Mouse (Mus musculus): ENCODE results near the gene Adamts7. TPM values are rescaled to one million over a fixed set of nuclear protein-coding genes. Genes with fewer than 3 reads are reported as not detected.

Adamts7 gene
- total and polyA plus RNA-seq, 2 experiments from 2014 or later = 2.9 to 10.4 TPM

- H3K27ac ChIP-seq = no peak overlapping the region
- no peaks in the 10 kb centered on the region for H3K27me3 ChIP-seq (ENCODE audit: insufficient read depth, low read length)
- ATAC-seq = no peak
- H3K36me3 ChIP-seq (ENCODE audit: insufficient read depth, low read length) = no peaks in the 10 kb centered on the region
- H3K4me1 ChIP-seq (ENCODE audit: insufficient read depth, low read length) = no peaks in the 10 kb centered on the region; the same call in 1 of the 2 replicates
- TF ChIP-seq CTCF (IDR thresholded peaks at IDR 0.05; ENCODE audit: low read depth) = no peak
- DNase-seq (ENCODE audit: low spot score) = no peak
- 0 out of 2 replicates have a peak, but pooled peaks cover 2% of the 10 kb centered on the region for H3K9me3 ChIP-seq (ENCODE audit: low read length)
- WGBS = 88% methylated on average over 6 of the region's 6 CpGs
- H3K4me2 ChIP-seq (ENCODE audit: low read depth, low read length) = no peak overlapping the region
- H3K9ac ChIP-seq (replicated peaks; ENCODE audit: low read length) = no peak overlapping the region
- H3K4me3 ChIP-seq (ENCODE audit: low read length) = no peak overlapping the region
These were observed 34.1 kb upstream of the Adamts7 start for GRCm38 (mm10) chr9:90128636-90129201.

- no peaks in the 10 kb centered on the region for H3K36me3 ChIP-seq (ENCODE audit: insufficient read depth, low read length)
- no peak for DNase-seq (ENCODE audit: low spot score)
- ATAC-seq = no peak
- H3K4me3 ChIP-seq (ENCODE audit: low read length) = no peak overlapping the region
- no peaks in the 10 kb centered on the region for H3K27me3 ChIP-seq (ENCODE audit: insufficient read depth, low read length)
- no peaks in the 10 kb centered on the region for H3K4me1 ChIP-seq (ENCODE audit: insufficient read depth, low read length)
- no peak overlapping the region for H3K9ac ChIP-seq (replicated peaks; ENCODE audit: low read length)
- no peak overlapping the region for H3K27ac ChIP-seq
- H3K9me3 ChIP-seq (ENCODE audit: low read length) = 0 out of 2 replicates have a peak, but pooled peaks cover 2% of the 10 kb centered on the region
- TF ChIP-seq CTCF (IDR thresholded peaks at IDR 0.05; ENCODE audit: low read depth) = no peak
- no peak overlapping the region for H3K4me2 ChIP-seq (ENCODE audit: low read depth, low read length)
- 65% methylated on average over 7 of the region's 7 CpGs for WGBS
These were observed 29.1 kb upstream of the Adamts7 start for GRCm38 (mm10) chr9:90133562-90134355.

DNA sequence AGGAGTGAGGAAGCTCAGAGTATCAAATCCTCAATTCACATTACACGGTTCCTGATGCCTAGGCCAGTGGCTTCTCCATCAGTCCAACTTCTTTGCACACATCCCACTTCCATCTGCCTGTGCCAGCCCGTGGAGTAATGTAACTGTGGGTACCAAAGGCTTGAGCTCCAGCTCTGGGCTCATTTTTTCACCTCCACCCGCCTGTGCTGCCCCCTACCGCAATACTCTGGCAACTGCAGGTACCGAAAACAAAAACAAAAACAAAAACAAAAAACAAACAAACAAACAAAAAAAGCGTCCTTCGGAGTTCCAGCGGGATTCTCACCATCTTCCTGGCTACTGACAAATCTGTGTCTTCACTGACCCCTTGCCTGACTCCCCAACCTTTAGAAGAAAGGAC lies 27.4 kb upstream of the Adamts7 start:
- Histone ChIP-seq H3K27ac (no peak overlapping the region), H3K36me3 (ENCODE audit: insufficient read depth, low read length) (no peaks in the 10 kb centered on the region), H3K9me3 (ENCODE audit: low read length) (0 out of 2 replicates have a peak, but pooled peaks cover 2% of the 10 kb centered on the region), H3K4me1 (ENCODE audit: insufficient read depth, low read length) (no peaks in the 10 kb centered on the region), H3K4me3 (ENCODE audit: low read length) (no peak overlapping the region), H3K4me2 (ENCODE audit: low read depth, low read length) (no peak overlapping the region), H3K9ac (replicated peaks; ENCODE audit: low read length) (no peak overlapping the region), H3K27me3 (ENCODE audit: insufficient read depth, low read length) (no peaks in the 10 kb centered on the region)
- ATAC-seq (no peak), DNase-seq (ENCODE audit: low spot score) (no peak)
- peak; percentile 28; the same call in 1 of the 2 replicates for TF ChIP-seq CTCF (IDR thresholded peaks at IDR 0.05; ENCODE audit: low read depth)
- WGBS = 80% methylated on average over 8 of the region's 8 CpGs

- H3K4me2 ChIP-seq (ENCODE audit: low read depth, low read length) = no peak overlapping the region
- 0 out of 2 replicates have a peak, but pooled peaks cover 2% of the 10 kb centered on the region for H3K9me3 ChIP-seq (ENCODE audit: low read length)
- no peak for DNase-seq (ENCODE audit: low spot score)
- WGBS = 59% methylated on average over 9 of the region's 9 CpGs
- H3K4me1 ChIP-seq (ENCODE audit: insufficient read depth, low read length) = no peaks in the 10 kb centered on the region
- no peaks in the 10 kb centered on the region for H3K27me3 ChIP-seq (ENCODE audit: insufficient read depth, low read length)
- ATAC-seq = peak; percentile 63
- no peaks in the 10 kb centered on the region for H3K36me3 ChIP-seq (ENCODE audit: insufficient read depth, low read length)
- no peak for TF ChIP-seq CTCF (IDR thresholded peaks at IDR 0.05; ENCODE audit: low read depth)
- no peak overlapping the region for H3K9ac ChIP-seq (replicated peaks; ENCODE audit: low read length)
- no peak overlapping the region for H3K4me3 ChIP-seq (ENCODE audit: low read length)
- H3K27ac ChIP-seq = no peak overlapping the region
These were observed 26.7 kb upstream of the Adamts7 start for GRCm38 (mm10) chr9:90135963-90136677.

GRCm38 (mm10) chr9:90136678-90136965 lies 26.2 kb upstream of the Adamts7 start:
- Histone ChIP-seq H3K4me2 (ENCODE audit: low read depth, low read length) (no peak overlapping the region), H3K36me3 (ENCODE audit: insufficient read depth, low read length) (no peaks in the 10 kb centered on the region), H3K9ac (replicated peaks; ENCODE audit: low read length) (no peak overlapping the region), H3K27ac (no peak overlapping the region), H3K4me1 (ENCODE audit: insufficient read depth, low read length) (no peaks in the 10 kb centered on the region), H3K4me3 (ENCODE audit: low read length) (no peak overlapping the region), H3K9me3 (ENCODE audit: low read length) (0 out of 2 replicates have a peak, but pooled peaks cover 2% of the 10 kb centered on the region), H3K27me3 (ENCODE audit: insufficient read depth, low read length) (no peaks in the 10 kb centered on the region)
- no peak for TF ChIP-seq CTCF (IDR thresholded peaks at IDR 0.05; ENCODE audit: low read depth)
- ATAC-seq = no peak
- DNase-seq (ENCODE audit: low spot score) = no peak
- WGBS = 100% methylated on average over 1 of the region's 1 CpGs

DNA sequence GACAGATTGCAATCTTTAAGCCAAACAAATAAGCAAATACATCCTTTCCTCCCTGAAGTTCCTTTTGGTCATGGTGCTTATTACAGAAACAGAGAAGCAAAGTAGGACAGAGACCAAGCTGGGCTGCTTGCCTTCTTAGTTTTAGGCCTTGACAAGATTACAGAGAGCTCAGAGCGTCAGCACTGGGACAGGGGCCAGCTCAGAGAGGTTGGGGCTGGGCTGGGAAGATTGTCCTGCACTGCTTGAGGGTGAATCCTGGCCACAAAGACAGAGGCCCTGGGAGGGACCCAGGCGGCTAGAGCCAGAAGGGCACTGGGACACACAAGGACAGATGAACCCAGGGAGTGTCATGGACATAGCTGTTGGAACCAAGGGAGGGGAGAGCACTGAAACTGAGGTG lies 17.1 kb upstream of the Adamts7 start:
- H3K9me3 ChIP-seq (ENCODE audit: low read length) = no peaks in the 10 kb centered on the region
- H3K27me3 ChIP-seq (ENCODE audit: insufficient read depth, low read length) = no peaks in the 10 kb centered on the region
- no peak overlapping the region for H3K4me3 ChIP-seq (ENCODE audit: low read length)
- TF ChIP-seq CTCF (IDR thresholded peaks at IDR 0.05; ENCODE audit: low read depth) = no peak
- ATAC-seq (no peak), DNase-seq (ENCODE audit: low spot score) (no peak)
- no peak overlapping the region for H3K4me2 ChIP-seq (ENCODE audit: low read depth, low read length)
- no peak overlapping the region for H3K9ac ChIP-seq (replicated peaks; ENCODE audit: low read length)
- no peaks in the 10 kb centered on the region for H3K4me1 ChIP-seq (ENCODE audit: insufficient read depth, low read length)
- no peak overlapping the region for H3K27ac ChIP-seq
- H3K36me3 ChIP-seq (ENCODE audit: insufficient read depth, low read length) = no peaks in the 10 kb centered on the region
- 21% methylated on average over 2 of the region's 2 CpGs for WGBS
